Mouse (Mus musculus): ENCODE data around the gene Pik3ca.

The Pik3ca gene

GRCm38 (mm10) chr3:32397461-32398174, at the start of gene Pik3ca:
Gene Pik3ca (plus strand): TSS chr3:32397671.
- peak; percentile 65 for DNase-seq (ENCODE audit: low spot score)

- DNase-seq (ENCODE audit: low spot score) = no peak
These were observed 49.6 kb upstream of the Pik3ca start for GRCm38 (mm10) chr3:32347881-32348280.

GRCm38 (mm10) chr3:32361221-32361620, 36.2 kb upstream of the Pik3ca start:
- DNase-seq (ENCODE audit: low spot score) = no peak

GRCm38 (mm10) chr3:32364195-32364594, 33.3 kb upstream of the Pik3ca start:
- no peak for DNase-seq (ENCODE audit: low spot score)

- no peak for DNase-seq (ENCODE audit: low spot score)
These were observed 32.5 kb upstream of the Pik3ca start for GRCm38 (mm10) chr3:32364841-32365545.

- DNase-seq (ENCODE audit: low spot score) = peak; percentile 83
These were observed 31.8 kb upstream of the Pik3ca start, which contains the start of gene Zmat3 for GRCm38 (mm10) chr3:32365546-32366245. Gene Zmat3 (minus strand): TSS chr3:32366014.

- DNase-seq (ENCODE audit: low spot score) = no peak
These were observed 31.2 kb upstream of the Pik3ca start for GRCm38 (mm10) chr3:32366246-32366734.

- no peak for DNase-seq (ENCODE audit: low spot score)
These were observed 30.0 kb upstream of the Pik3ca start for GRCm38 (mm10) chr3:32367516-32367915.

GRCm38 (mm10) chr3:32371957-32372356, 25.5 kb upstream of the Pik3ca start:
- no peak for DNase-seq (ENCODE audit: low spot score)

GRCm38 (mm10) chr3:32372470-32372869, 25.0 kb upstream of the Pik3ca start:
- DNase-seq (ENCODE audit: low spot score) = no peak

- DNase-seq (ENCODE audit: low spot score) = no peak
These were observed 24.2 kb upstream of the Pik3ca start for GRCm38 (mm10) chr3:32373236-32373635.

GRCm38 (mm10) chr3:32379891-32380290, 17.6 kb upstream of the Pik3ca start:
- no peak for DNase-seq (ENCODE audit: low spot score)

- no peak for DNase-seq (ENCODE audit: low spot score)
These were observed 15.9 kb upstream of the Pik3ca start for GRCm38 (mm10) chr3:32381556-32381955.

GRCm38 (mm10) chr3:32392841-32393240, 4.6 kb upstream of the Pik3ca start:
- no peak for DNase-seq (ENCODE audit: low spot score)

- DNase-seq (ENCODE audit: low spot score) = no peak
These were observed 3.5 kb upstream of the Pik3ca start for GRCm38 (mm10) chr3:32393986-32394385.

- DNase-seq (ENCODE audit: low spot score) = peak; percentile 31
These were observed 1.5 kb upstream of the Pik3ca start for GRCm38 (mm10) chr3:32395771-32396551.

GRCm38 (mm10) chr3:32396794-32397460, 544 bp upstream of the Pik3ca start:
- peak; percentile 95 for DNase-seq (ENCODE audit: low spot score)

GRCm38 (mm10) chr3:32398175-32398538, 686 bp downstream of the Pik3ca start:
- no peak for DNase-seq (ENCODE audit: low spot score)

- DNase-seq (ENCODE audit: low spot score) = no peak
These were observed 1.2 kb downstream of the Pik3ca start for GRCm38 (mm10) chr3:32398623-32399022.

- DNase-seq (ENCODE audit: low spot score) = no peak
These were observed 1.9 kb downstream of the Pik3ca start for GRCm38 (mm10) chr3:32399381-32399780.

GRCm38 (mm10) chr3:32399931-32400330, 2.5 kb downstream of the Pik3ca start:
- DNase-seq (ENCODE audit: low spot score) = no peak
